Mouse (Mus musculus): ENCODE results near the gene Shroom1. TPM values are rescaled to one million over a fixed set of nuclear protein-coding genes. Genes with fewer than 3 reads are reported as not detected.

The Shroom1 gene
- polyA plus RNA-seq, 1 experiment = 0.82 TPM

DNA sequence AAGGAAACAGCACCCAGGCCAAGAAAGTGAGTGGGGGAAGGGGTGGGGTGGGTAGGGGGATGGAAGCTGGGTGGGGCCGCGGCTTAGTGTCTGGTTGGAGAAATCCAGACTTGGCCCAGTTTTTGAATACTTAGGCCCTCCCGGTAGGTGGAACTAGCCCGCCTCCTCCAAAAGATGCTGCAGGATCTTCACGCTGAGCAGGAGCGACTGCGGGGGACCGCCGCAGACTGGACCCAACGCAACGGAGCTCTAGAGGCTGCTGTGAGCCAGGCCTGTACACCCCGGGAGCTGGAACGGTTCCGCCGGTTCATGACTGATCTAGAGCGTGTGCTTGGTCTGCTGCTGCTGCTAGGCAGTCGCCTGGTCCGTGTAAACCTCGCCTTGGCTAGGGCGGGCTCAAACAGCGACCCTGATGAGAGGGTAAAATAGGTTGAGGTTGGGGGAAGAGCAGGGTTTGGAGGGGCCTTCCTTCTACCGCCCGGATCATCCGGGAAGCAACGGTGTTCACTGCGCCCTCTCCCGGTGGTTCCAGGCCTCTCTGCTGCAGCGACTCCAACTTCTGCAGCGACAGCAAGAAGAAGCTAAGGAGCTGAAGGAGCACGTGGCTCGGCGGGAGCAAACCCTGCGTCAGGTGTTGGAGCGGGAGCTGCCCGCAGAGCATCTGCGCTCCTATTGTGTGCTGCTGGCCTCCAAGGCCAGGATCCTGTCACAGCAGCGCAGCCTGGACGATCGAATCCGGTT, 9.4 kb downstream of the Shroom1 start:
- Histone ChIP-seq H3K27me3 (ENCODE audit: control insufficient read depth, insufficient read depth, insufficient read length) (no peaks in the 10 kb centered on the region), H3ac (ENCODE audit: control insufficient read depth, insufficient read length, low read depth) (no peak overlapping the region), H3K36me3 (ENCODE audit: control insufficient read depth, insufficient read depth) (no peaks in the 10 kb centered on the region), H3K4me3 (ENCODE audit: insufficient read depth, poor library complexity, severe bottlenecking) (no peak overlapping the region), H3K79me3 (ENCODE audit: low read depth) (no peaks in the 10 kb centered on the region), H3K79me2 (ENCODE audit: control insufficient read depth, insufficient read depth) (no peaks in the 10 kb centered on the region)
- TF ChIP-seq MAX (IDR thresholded peaks at IDR 0.05) = no peak
- TF ChIP-seq FOSL1 (IDR thresholded peaks at IDR 0.05; ENCODE audit: insufficient read depth, low read length, poor library complexity, severe bottlenecking) = no peak
- TF ChIP-seq MYOG (IDR thresholded peaks at IDR 0.05; ENCODE audit: control insufficient read depth, extremely low read depth, insufficient read length) = no peak
- no peak for TF ChIP-seq MYOD1 (IDR thresholded peaks at IDR 0.05; ENCODE audit: control insufficient read depth, insufficient read length, low read depth)
- no peak for TF ChIP-seq CEBPB (IDR thresholded peaks at IDR 0.05; ENCODE audit: low read depth)
- peak; percentile 17 for TF ChIP-seq CTCF (IDR thresholded peaks at IDR 0.05; ENCODE audit: control insufficient read depth, insufficient read depth, insufficient read length)

DNA sequence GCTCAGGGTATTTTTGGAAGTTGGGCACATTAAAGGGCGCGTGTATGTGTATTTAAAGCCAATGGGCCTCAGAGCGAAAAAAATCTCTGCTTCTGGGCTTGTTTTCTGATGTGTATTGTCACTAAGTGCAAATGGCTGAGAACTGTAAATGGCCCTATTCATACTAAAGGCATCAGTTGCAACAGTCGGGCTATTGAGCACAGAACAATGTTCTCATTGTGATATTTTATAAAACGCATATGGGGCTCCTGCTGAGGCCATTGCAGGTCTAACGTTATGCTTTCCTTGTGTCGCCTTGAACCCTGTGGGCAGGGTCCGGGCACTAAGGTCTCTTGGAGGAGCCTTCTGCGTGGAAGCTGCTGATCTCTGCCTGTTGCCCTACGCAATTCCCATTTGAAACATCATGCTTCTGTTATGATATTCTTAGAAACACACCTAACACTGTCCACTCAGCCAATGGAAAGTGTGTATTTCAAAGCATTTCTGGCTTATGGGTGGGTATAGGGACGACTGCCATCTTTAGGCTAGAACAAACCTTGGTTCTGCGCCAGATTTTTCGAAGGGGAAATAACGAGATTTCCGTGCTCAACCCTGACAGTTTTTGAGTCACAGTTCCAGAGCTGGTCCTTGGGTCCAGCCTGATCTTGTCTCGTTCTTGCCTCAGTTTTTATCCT, 12.4 kb downstream of the Shroom1 start:
- TF ChIP-seq USF1 (IDR thresholded peaks at IDR 0.05; ENCODE audit: low read depth) (no peak), CEBPB (IDR thresholded peaks at IDR 0.05; ENCODE audit: low read depth) (no peak), MAX (IDR thresholded peaks at IDR 0.05) (no peak), MYOG (IDR thresholded peaks at IDR 0.05; ENCODE audit: control insufficient read depth, extremely low read depth, insufficient read length) (no peak), MYOD1 (IDR thresholded peaks at IDR 0.05; ENCODE audit: control insufficient read depth, insufficient read length, low read depth) (no peak), CTCF (IDR thresholded peaks at IDR 0.05; ENCODE audit: control insufficient read depth, insufficient read depth, insufficient read length) (no peak), FOSL1 (IDR thresholded peaks at IDR 0.05; ENCODE audit: insufficient read depth, low read length, poor library complexity, severe bottlenecking) (no peak)
- no peaks in the 10 kb centered on the region for H3K79me3 ChIP-seq (ENCODE audit: low read depth)
- peaks cover 12% of the 10 kb centered on the region for H3K27me3 ChIP-seq (ENCODE audit: control insufficient read depth, insufficient read depth, insufficient read length)
- no peak overlapping the region for H3K4me3 ChIP-seq (ENCODE audit: insufficient read depth, poor library complexity, severe bottlenecking)
- no peaks in the 10 kb centered on the region for H3K79me2 ChIP-seq (ENCODE audit: control insufficient read depth, insufficient read depth)
- peak overlapping the region; percentile 51 for H3ac ChIP-seq (ENCODE audit: control insufficient read depth, insufficient read length, low read depth)
- no peaks in the 10 kb centered on the region for H3K36me3 ChIP-seq (ENCODE audit: control insufficient read depth, insufficient read depth)

DNA sequence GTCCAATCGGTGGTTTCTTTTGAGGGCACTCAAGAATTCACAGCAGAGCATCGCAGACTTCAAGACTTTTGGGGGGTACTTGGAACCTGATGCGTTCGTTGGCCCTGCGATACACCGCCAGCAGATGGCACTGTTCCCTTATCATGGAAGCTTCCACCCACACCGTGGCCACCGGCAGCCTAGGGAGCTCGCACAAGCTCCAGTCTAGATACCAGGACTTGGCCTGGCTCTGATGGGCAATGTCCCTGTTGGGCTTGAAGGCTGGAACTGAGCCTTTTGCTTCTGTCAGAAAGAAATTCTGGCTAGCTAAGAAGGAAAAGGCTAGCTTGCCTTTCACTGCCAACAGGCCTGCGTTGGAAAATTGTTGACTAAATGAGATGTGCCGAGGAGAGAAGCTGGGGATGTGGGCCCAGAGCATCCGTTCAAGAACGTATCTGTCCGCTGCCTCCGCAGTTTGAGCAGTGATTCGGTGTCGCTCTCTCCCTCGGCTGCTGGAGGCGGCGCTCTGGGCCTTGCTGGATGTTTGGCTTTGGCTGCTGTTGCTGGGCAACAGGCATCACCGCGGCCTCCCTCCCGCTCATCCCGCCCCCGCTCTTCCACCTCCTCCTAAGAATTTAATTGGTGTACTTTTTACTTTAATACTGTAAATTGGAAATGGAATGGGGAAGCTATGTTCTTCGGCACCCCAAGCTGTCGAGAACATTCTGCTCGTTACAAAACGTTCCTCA, 13.1 kb downstream of the Shroom1 start, which contains the start of gene Gm9837:
TSS of gene Gm9837 (minus strand) at position 512 of the 728 bp plus-strand sequence.
- H3K79me2 ChIP-seq (ENCODE audit: control insufficient read depth, insufficient read depth) = no peaks in the 10 kb centered on the region
- no peak within 1 kb of the TSS for H3K4me3 ChIP-seq (ENCODE audit: insufficient read depth, poor library complexity, severe bottlenecking)
- peaks cover 15% of the 10 kb centered on the region for H3K27me3 ChIP-seq (ENCODE audit: control insufficient read depth, insufficient read depth, insufficient read length)
- H3ac ChIP-seq (ENCODE audit: control insufficient read depth, insufficient read length, low read depth) = peak within 1 kb of the TSS; percentile 51
- no peaks in the 10 kb centered on the region for H3K36me3 ChIP-seq (ENCODE audit: control insufficient read depth, insufficient read depth)
- TF ChIP-seq CTCF (IDR thresholded peaks at IDR 0.05; ENCODE audit: control insufficient read depth, insufficient read depth, insufficient read length) (peak; percentile 96), USF1 (IDR thresholded peaks at IDR 0.05; ENCODE audit: low read depth) (no peak)
- no peaks in the 10 kb centered on the region for H3K79me3 ChIP-seq (ENCODE audit: low read depth)

GRCm38 (mm10) chr11:53472709-53473108, 15.7 kb downstream of the Shroom1 start:
- Histone ChIP-seq H3K79me3 (ENCODE audit: low read depth) (no peaks in the 10 kb centered on the region), H3K79me2 (ENCODE audit: control insufficient read depth, insufficient read depth) (no peaks in the 10 kb centered on the region), H3ac (ENCODE audit: control insufficient read depth, insufficient read length, low read depth) (no peak overlapping the region), H3K4me3 (ENCODE audit: insufficient read depth, poor library complexity, severe bottlenecking) (no peak overlapping the region), H3K36me3 (ENCODE audit: control insufficient read depth, insufficient read depth) (no peaks in the 10 kb centered on the region), H3K27me3 (ENCODE audit: control insufficient read depth, insufficient read depth, insufficient read length) (peaks cover 19% of the 10 kb centered on the region)
- no peak for TF ChIP-seq MYOD1 (IDR thresholded peaks at IDR 0.05; ENCODE audit: control insufficient read depth, insufficient read length, low read depth)
- no peak for TF ChIP-seq MYOG (IDR thresholded peaks at IDR 0.05; ENCODE audit: control insufficient read depth, extremely low read depth, insufficient read length)

DNA sequence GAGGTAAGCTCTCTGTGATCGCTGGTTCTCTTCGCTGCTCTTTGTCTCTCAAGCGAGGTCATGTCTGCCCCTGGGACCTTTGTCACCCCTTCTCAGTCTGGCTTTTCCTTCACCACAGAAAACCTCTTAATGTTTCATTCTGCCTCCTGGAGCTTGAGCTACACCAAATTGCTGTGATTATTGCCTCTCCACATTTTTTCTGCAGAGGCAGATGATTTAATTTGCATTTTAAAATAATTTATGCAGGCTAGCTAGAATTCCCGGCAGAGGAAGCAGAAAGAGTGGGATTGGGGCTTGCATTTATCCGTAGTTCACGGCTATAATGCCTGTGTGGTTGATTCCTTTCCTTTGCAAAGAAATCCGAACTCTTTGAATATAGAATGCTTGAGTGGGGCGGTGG, 18.6 kb downstream of the Shroom1 start:
- no peaks in the 10 kb centered on the region for H3K36me3 ChIP-seq (ENCODE audit: control insufficient read depth, insufficient read depth)
- no peaks in the 10 kb centered on the region for H3K79me2 ChIP-seq (ENCODE audit: control insufficient read depth, insufficient read depth)
- no peaks in the 10 kb centered on the region for H3K79me3 ChIP-seq (ENCODE audit: low read depth)
- no peak for TF ChIP-seq USF1 (IDR thresholded peaks at IDR 0.05; ENCODE audit: low read depth)
- TF ChIP-seq CTCF (IDR thresholded peaks at IDR 0.05; ENCODE audit: control insufficient read depth, insufficient read depth, insufficient read length) = no peak
- no peak for TF ChIP-seq CEBPB (IDR thresholded peaks at IDR 0.05; ENCODE audit: low read depth)
- no peak for TF ChIP-seq FOSL1 (IDR thresholded peaks at IDR 0.05; ENCODE audit: insufficient read depth, low read length, poor library complexity, severe bottlenecking)
- no peak for TF ChIP-seq MAX (IDR thresholded peaks at IDR 0.05)
- no peak for TF ChIP-seq MYOG (IDR thresholded peaks at IDR 0.05; ENCODE audit: control insufficient read depth, extremely low read depth, insufficient read length)
- TF ChIP-seq MYOD1 (IDR thresholded peaks at IDR 0.05; ENCODE audit: control insufficient read depth, insufficient read length, low read depth) = no peak
- H3K27me3 ChIP-seq (ENCODE audit: control insufficient read depth, insufficient read depth, insufficient read length) = peaks cover 19% of the 10 kb centered on the region
- H3ac ChIP-seq (ENCODE audit: control insufficient read depth, insufficient read length, low read depth) = no peak overlapping the region
- H3K4me3 ChIP-seq (ENCODE audit: insufficient read depth, poor library complexity, severe bottlenecking) = no peak overlapping the region
